Mouse (Mus musculus) cerebellum, adult 18-20 months (tissue): Measurements from ENCODE around the gene Ripk1.
"Not testable (repeated sequence)": the region's sequence is repeated elsewhere in the genome, so short reads cannot be mapped to it uniquely, and the experiment has no call there.

Experiments
- DNase-seq, 2 experiments: peaks; one replicate each; pipeline ENCODE4 v3.0.0; 2021

Gene Ripk1

GRCm38 (mm10) chr13:34038901-34039341, 36.8 kb downstream of the Ripk1 start:
- DNase-seq: no peak

GRCm38 (mm10) chr13:34040091-34040490, 37.9 kb downstream of the Ripk1 start:
- DNase-seq: no peak

- no peak for DNase-seq
Measured at GRCm38 (mm10) chr13:34043716-34044393, 41.7 kb downstream of the Ripk1 start.

- DNase-seq: no peak
Measured at GRCm38 (mm10) chr13:34045511-34046249, 43.5 kb downstream of the Ripk1 start.

- DNase-seq: peak; percentile 78 to 79
Measured at GRCm38 (mm10) chr13:34046421-34047012, 44.4 kb downstream of the Ripk1 start.

- DNase-seq: no peak
Measured at GRCm38 (mm10) chr13:34047526-34047925, 45.4 kb downstream of the Ripk1 start.

- no peak for DNase-seq
Measured at GRCm38 (mm10) chr13:34050479-34050878, 48.3 kb downstream of the Ripk1 start.

- no peak for DNase-seq
Measured at GRCm38 (mm10) chr13:34051692-34052091, 49.5 kb downstream of the Ripk1 start.

GRCm38 (mm10) chr13:34053673-34054282, 51.6 kb downstream of the Ripk1 start:
- DNase-seq: no peak

- no peak for DNase-seq
Measured at GRCm38 (mm10) chr13:34054391-34054790, 52.2 kb downstream of the Ripk1 start.

GRCm38 (mm10) chr13:34054983-34055382, 52.8 kb downstream of the Ripk1 start:
- no peak for DNase-seq

GRCm38 (mm10) chr13:34057252-34057651, 55.1 kb downstream of the Ripk1 start:
- no peak for DNase-seq

GRCm38 (mm10) chr13:34060061-34060460, 57.9 kb downstream of the Ripk1 start:
- peak in 1 of 2 experiments; percentile 38 for DNase-seq

GRCm38 (mm10) chr13:34062466-34062865, 60.3 kb downstream of the Ripk1 start:
- no peak for DNase-seq

- peak in 1 of 2 experiments; percentile 31 for DNase-seq
Measured at GRCm38 (mm10) chr13:34066351-34066750, 64.2 kb downstream of the Ripk1 start.

- DNase-seq: no peak
Measured at GRCm38 (mm10) chr13:34070296-34070695, 68.1 kb downstream of the Ripk1 start.

GRCm38 (mm10) chr13:34071836-34072235, 69.7 kb downstream of the Ripk1 start:
- no peak for DNase-seq

- DNase-seq: no peak
Measured at GRCm38 (mm10) chr13:34072847-34073246, 70.7 kb downstream of the Ripk1 start.

- DNase-seq: not testable (repeated sequence)
Measured at GRCm38 (mm10) chr13:34074441-34074840, 72.3 kb downstream of the Ripk1 start.

GRCm38 (mm10) chr13:34075893-34076292, 73.7 kb downstream of the Ripk1 start:
- not testable (repeated sequence) for DNase-seq

- DNase-seq: peak; percentile 44 to 46
Measured at GRCm38 (mm10) chr13:34076561-34077491, 74.7 kb downstream of the Ripk1 start.
